Mouse (Mus musculus) testis, adult 2 months (tissue): ENCODE results near the gene Gabrr2.

ENCODE experiments used
- CTCF ChIP-seq: fragments of 200-500 bp; IDR thresholded peaks from 2 replicates; pipeline ENCODE4 v1.5.1; 2012; ENCODE audit warnings: low read depth, mild to moderate bottlenecking, inconsistent platforms, low read length, moderate library complexity; ENCODE audit not compliant: control insufficient read depth, insufficient read depth, insufficient replicate concordance
- POLR2A ChIP-seq: fragments of 200-500 bp; IDR thresholded peaks from 2 replicates; pipeline ENCODE4 v1.6.1; 2012; ENCODE audit warnings: low read depth, mild to moderate bottlenecking, inconsistent platforms, low read length, moderate library complexity; ENCODE audit not compliant: control insufficient read depth

GRCm38 (mm10) chr4:33066223-33066960 lies 3.6 kb downstream of the Gabrr2 start:
- TF ChIP-seq POLR2A (no peak), CTCF (no peak)
